Mouse (Mus musculus) embryo, embryonic 10 days (tissue): ENCODE measurements at regions not wholly inside any gene's neighbourhood (a gene's known extent, or its start where the extent isn't known, plus 50 kb on each side); places are given as distances from the start of the nearest gene placed in this dataset.
A peak's percentile ranks its signal among the peaks of the same experiment; 100 is the strongest.

Source experiments
- DNase-seq: peaks from one replicate; pipeline ENCODE4 v3.0.0-alpha.2; 2015; ENCODE audit warnings: low spot score

- no peak for DNase-seq
Observed at GRCm38 (mm10) chr14:80657408-80657807, 673.5 kb downstream of the Olfm4 start.

- DNase-seq, result no peak
Observed at GRCm38 (mm10) chr14:80682876-80683275, 699.0 kb downstream of the Olfm4 start.

GRCm38 (mm10) chr14:80683282-80683681 is 699.4 kb downstream of the Olfm4 start:
- DNase-seq, result no peak

- no peak for DNase-seq
Observed at GRCm38 (mm10) chr14:80683703-80684102, 699.8 kb downstream of the Olfm4 start.

GRCm38 (mm10) chr14:80690476-80690875 is 706.6 kb downstream of the Olfm4 start:
- DNase-seq, result no peak

GRCm38 (mm10) chr14:80722766-80723531 is 739.1 kb downstream of the Olfm4 start:
- DNase-seq, result no peak

GRCm38 (mm10) chr14:80731194-80731593 is 747.3 kb downstream of the Olfm4 start:
- peak; percentile 17 for DNase-seq
